Mouse (Mus musculus): ENCODE measurements around the gene Enpp1. TPM values are rescaled to one million over a fixed set of nuclear protein-coding genes. Genes with fewer than 3 reads are reported as not detected.

Enpp1 gene
- polyA plus RNA-seq, 1 experiment from 2014 or later: 2.8 TPM

DNA sequence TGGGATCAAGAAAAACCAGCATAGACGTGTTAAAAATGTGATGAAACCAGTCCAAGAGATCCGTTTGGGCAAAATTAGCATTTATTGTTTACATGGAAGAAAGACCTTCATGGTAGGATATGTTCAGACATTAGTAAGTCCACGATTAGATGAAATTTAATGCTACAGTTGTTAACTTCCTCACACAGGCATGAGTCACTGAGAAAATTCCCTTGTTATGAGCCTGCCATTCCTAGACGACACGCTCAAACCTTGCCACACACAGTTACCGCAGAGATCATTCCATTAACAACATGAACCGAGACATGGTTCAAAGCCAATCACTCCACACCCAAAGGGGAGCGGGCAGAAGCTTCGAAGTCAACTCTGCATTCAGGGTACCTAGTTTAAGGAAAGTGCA, 122.7 kb downstream of the Enpp1 start:
- WGBS: 95% methylated on average over 9 of the region's 9 CpGs
- no peak overlapping the region for H3K9ac ChIP-seq
- no peak overlapping the region for H3K27ac ChIP-seq
- H3K9me3 ChIP-seq: no peaks in the 10 kb centered on the region
- H3K27me3 ChIP-seq: no peaks in the 10 kb centered on the region
- no peaks in the 10 kb centered on the region for H3K36me3 ChIP-seq
- H3K4me2 ChIP-seq: no peak overlapping the region
- H3K4me1 ChIP-seq (replicated peaks): no peaks in the 10 kb centered on the region
- no peak overlapping the region for H3K4me3 ChIP-seq
- no peak for ATAC-seq (ENCODE audit: low FRiP score)

GRCm38 (mm10) chr10:24588824-24589223, 123.1 kb downstream of the Enpp1 start:
- H3K36me3 ChIP-seq: no peaks in the 10 kb centered on the region
- ATAC-seq (ENCODE audit: low FRiP score): no peak

More at GRCm38 (mm10) chr10:24588824-24589223, 123.1 kb downstream of the Enpp1 start:
- Histone ChIP-seq H3K9me3 (no peaks in the 10 kb centered on the region), H3K4me3 (no peak overlapping the region), H3K27ac (no peak overlapping the region), H3K27me3 (no peaks in the 10 kb centered on the region), H3K4me1 (replicated peaks) (no peaks in the 10 kb centered on the region), H3K9ac (no peak overlapping the region), H3K4me2 (no peak overlapping the region)
- WGBS: 90% methylated on average over 4 of the region's 4 CpGs

Other genes starting within 250 kb of the Enpp1 start
- 3.2 and 3.8 TPM in 2 replicates for gene Ccn2, start 116.7 kb downstream of the Enpp1 start, polyA plus RNA-seq (2015; fragmentation: Nextera tagmentation; extraction: Ambion mirVana)
- 4.2 and 4.6 TPM in 2 replicates for gene Enpp3, start 130.7 kb upstream of the Enpp1 start, polyA plus RNA-seq (2015; fragmentation: Nextera tagmentation; extraction: Ambion mirVana)
- gene Med23, start 157.8 kb upstream of the Enpp1 start, polyA plus RNA-seq (2015; fragmentation: Nextera tagmentation; extraction: Ambion mirVana): 28.1 and 28.5 TPM in 2 replicates
- 2.6 and 3.5 TPM in 2 replicates for gene Arg1, start 215.3 kb upstream of the Enpp1 start, polyA plus RNA-seq (2015; fragmentation: Nextera tagmentation; extraction: Ambion mirVana)